Mouse (Mus musculus) hindbrain, embryonic 10.5 days (tissue): ENCODE data around the gene Krt12. TPM values are rescaled to one million over a fixed set of nuclear protein-coding genes. Genes with fewer than 3 reads are reported as not detected.

ENCODE experiments used
- DNase-seq: peaks from one replicate; pipeline ENCODE4 v3.0.0-alpha.2; 2017; ENCODE audit warnings: low spot score
- H3K27ac ChIP-seq: fragments of 300-500 bp; sonication (generic); 2 replicates; pipeline ENCODE4 v1.5.1; 2016; ENCODE audit warnings: mild to moderate bottlenecking, moderate library complexity
- H3K27me3 ChIP-seq: fragments of 300-500 bp; sonication (generic); 2 replicates; pipeline ENCODE4 v1.6.1; 2016; ENCODE audit warnings: mild to moderate bottlenecking; ENCODE audit not compliant: poor library complexity, insufficient read depth, severe bottlenecking
- H3K36me3 ChIP-seq: fragments of 300-500 bp; sonication (generic); 2 replicates; pipeline ENCODE4 v1.6.1; 2016; ENCODE audit warnings: mild to moderate bottlenecking, moderate library complexity
- H3K4me1 ChIP-seq: fragments of 300-500 bp; sonication (generic); replicated peaks from 2 replicates; pipeline ENCODE4 v1.6.1; 2016; ENCODE audit warnings: mild to moderate bottlenecking
- H3K4me3 ChIP-seq: fragments of 300-500 bp; sonication (generic); 2 replicates; pipeline ENCODE4 v1.5.1; 2016; ENCODE audit warnings: mild to moderate bottlenecking, moderate library complexity
- H3K9me3 ChIP-seq: fragments of 300-500 bp; sonication (generic); 2 replicates; pipeline ENCODE4 v1.6.1; 2016; ENCODE audit warnings: mild to moderate bottlenecking, moderate library complexity
- WGBS: fragments of 180-500 bp; shearing (Covaris S2); methylation state at CpG from one replicate; pipeline ENCODE4 v1.1.7; 2016; 5-methylcytosine and 5-hydroxymethylcytosine counted together
- polyA plus RNA-seq: library from polyadenylated mRNA; unstranded; fragments of >200 nt; fragmentation: Nextera tagmentation; extraction: Ambion mirVana; gene quantifications from 2 replicates; pipeline ENCODE4 v1.2.1, GENCODE M21; 2016

Krt12 gene
- 0.09 TPM in 1 of 2 replicates, not detected in the other for polyA plus RNA-seq

GRCm38 (mm10) chr11:99422159-99422558 lies at the start of gene Krt12:
Krt12 (minus strand) TSS chr11:99422259.
- H3K4me1 ChIP-seq: no peaks in the 10 kb centered on the region
- H3K27me3 ChIP-seq: 0 out of 2 replicates have a peak, but pooled peaks cover 3% of the 10 kb centered on the region
- 91% methylated on average over 10 of the region's 10 CpGs for WGBS
- H3K4me3 ChIP-seq: no peak within 1 kb of the TSS
- H3K27ac ChIP-seq: no peak within 1 kb of the TSS
- H3K9me3 ChIP-seq: no peaks in the 10 kb centered on the region
- DNase-seq: no peak
- no peaks in the 10 kb centered on the region for H3K36me3 ChIP-seq

- H3K27ac ChIP-seq: no peak overlapping the region
- no peak overlapping the region for H3K4me3 ChIP-seq
- no peaks in the 10 kb centered on the region for H3K36me3 ChIP-seq
- no peaks in the 10 kb centered on the region for H3K4me1 ChIP-seq
- WGBS: 85% methylated on average over 4 of the region's 4 CpGs
- no peaks in the 10 kb centered on the region for H3K27me3 ChIP-seq
- H3K9me3 ChIP-seq: no peaks in the 10 kb centered on the region
- DNase-seq: no peak
Measured at GRCm38 (mm10) chr11:99469228-99469627, 47.2 kb upstream of the Krt12 start.

DNA sequence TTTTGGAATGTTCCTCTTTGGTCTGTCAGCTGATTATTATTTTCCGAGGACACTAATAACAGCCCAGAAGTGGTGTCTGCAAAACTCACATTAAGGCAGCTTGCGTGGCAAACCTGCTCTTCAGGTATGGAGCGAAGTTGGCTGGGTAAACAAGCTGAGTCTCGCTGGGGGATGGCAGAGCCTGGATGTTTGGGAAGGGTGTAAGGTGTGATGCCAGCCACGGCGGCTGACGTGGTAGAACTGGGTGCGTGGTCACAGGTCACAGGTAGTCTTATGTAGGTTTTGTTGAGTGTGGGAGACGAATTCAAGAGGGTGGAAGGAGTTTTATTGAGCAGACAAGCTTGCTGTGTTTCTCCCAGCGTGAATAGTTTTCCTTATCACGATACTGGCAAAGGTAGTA lies 46.5 kb upstream of the Krt12 start:
- Histone ChIP-seq H3K9me3 (no peaks in the 10 kb centered on the region), H3K27ac (no peak overlapping the region), H3K27me3 (no peaks in the 10 kb centered on the region), H3K4me1 (no peaks in the 10 kb centered on the region), H3K36me3 (no peaks in the 10 kb centered on the region), H3K4me3 (no peak overlapping the region)
- 88% methylated on average over 11 of the region's 11 CpGs for WGBS
- no peak for DNase-seq

DNA sequence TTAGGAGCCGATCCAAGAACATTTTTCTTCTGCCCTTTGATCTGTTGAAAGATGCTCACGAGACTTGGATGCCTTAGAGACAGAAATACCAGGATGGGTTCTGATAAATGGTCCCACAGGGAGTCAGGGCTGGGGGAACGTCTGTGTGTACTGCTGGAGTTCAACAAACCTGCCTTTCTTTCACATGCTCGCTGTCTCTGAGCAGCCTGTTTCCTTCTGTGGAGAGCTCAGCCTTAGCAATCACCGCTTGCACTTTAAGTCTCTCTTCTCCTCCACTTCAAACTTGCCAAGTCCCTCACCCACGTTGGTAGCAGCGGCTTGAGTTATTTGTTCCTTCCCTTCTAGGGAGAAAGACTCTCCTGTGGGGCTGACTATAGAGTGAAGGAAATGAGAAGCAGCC lies 44.3 kb upstream of the Krt12 start:
- Histone ChIP-seq H3K27ac (no peak overlapping the region), H3K27me3 (no peaks in the 10 kb centered on the region), H3K36me3 (no peaks in the 10 kb centered on the region), H3K4me1 (no peaks in the 10 kb centered on the region), H3K9me3 (no peaks in the 10 kb centered on the region), H3K4me3 (no peak overlapping the region)
- no peak for DNase-seq
- 51% methylated on average over 7 of the region's 7 CpGs for WGBS

DNA sequence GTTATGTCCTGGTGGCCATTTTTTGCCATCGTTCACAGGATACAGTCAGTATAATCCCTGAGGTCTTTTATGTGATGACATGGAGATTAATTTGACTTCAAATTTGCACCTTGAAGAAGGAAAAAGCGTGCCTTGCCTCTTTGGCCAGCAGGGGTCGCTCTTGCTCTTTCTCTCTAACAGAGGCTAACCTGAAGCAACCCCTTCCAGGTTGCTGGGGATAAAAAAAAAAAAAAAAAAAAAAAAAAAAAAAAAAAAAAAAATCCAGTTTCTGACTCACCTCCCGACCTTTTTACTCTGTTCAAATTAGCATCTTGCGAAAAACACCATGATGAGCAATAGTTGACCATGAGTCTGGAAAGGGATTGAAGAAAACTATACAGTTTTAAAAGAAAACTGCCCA lies 42.8 kb upstream of the Krt12 start:
- no peaks in the 10 kb centered on the region for H3K27me3 ChIP-seq
- H3K4me3 ChIP-seq: no peak overlapping the region
- no peaks in the 10 kb centered on the region for H3K9me3 ChIP-seq
- H3K4me1 ChIP-seq: no peaks in the 10 kb centered on the region
- DNase-seq: peak; percentile 83
- WGBS: 7% methylated on average over 5 of the region's 5 CpGs
- H3K36me3 ChIP-seq: no peaks in the 10 kb centered on the region
- no peak overlapping the region for H3K27ac ChIP-seq

DNA sequence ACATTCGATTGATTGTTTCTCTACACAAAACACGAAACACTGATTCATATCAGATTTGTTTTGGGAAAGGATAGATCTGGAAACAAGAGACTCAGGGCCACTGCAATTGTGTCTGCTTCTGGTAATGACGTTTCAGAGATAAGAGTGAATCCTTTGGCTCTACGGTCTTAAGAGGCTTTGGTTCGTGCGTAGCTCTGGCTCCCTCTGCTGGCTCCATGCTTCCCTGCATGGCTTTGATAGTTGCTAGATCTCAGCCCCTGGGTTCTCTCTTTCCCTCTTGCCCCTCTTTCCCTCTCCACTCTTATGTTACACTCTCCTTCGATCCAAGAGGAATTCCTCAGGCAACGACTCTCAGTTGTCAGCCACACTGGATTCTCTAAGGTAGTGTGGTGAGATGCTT lies 41.1 kb upstream of the Krt12 start:
- Histone ChIP-seq H3K27ac (no peak overlapping the region), H3K4me1 (no peaks in the 10 kb centered on the region), H3K9me3 (no peaks in the 10 kb centered on the region), H3K4me3 (no peak overlapping the region), H3K27me3 (no peaks in the 10 kb centered on the region), H3K36me3 (no peaks in the 10 kb centered on the region)
- peak; percentile 72 for DNase-seq
- 16% methylated on average over 8 of the region's 8 CpGs for WGBS

GRCm38 (mm10) chr11:99461736-99462135 lies 39.7 kb upstream of the Krt12 start:
- Histone ChIP-seq H3K27me3 (no peaks in the 10 kb centered on the region), H3K9me3 (no peaks in the 10 kb centered on the region), H3K27ac (no peak overlapping the region), H3K4me3 (no peak overlapping the region), H3K36me3 (no peaks in the 10 kb centered on the region), H3K4me1 (no peaks in the 10 kb centered on the region)
- WGBS: 68% methylated on average over 7 of the region's 7 CpGs
- DNase-seq: no peak

DNA sequence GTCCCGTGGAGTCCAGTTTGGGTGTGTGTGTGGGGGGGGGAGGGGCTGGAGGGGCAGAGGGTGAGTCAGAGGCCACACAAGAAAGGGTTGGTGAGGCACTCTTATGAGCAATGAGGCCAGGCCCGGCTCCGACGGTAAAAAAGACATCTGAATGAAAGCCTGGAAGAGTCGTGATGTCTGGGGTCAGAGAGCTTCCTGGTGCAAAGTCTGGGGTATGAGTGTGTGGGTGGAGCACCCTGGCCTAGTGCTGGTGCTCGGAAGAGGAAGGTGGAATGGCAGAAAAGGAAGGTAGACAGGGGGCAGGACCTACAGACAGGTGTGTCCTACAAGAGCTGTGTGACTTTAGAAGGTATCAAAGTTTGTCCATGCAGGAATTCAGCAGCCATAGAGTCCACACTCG lies 36.8 kb upstream of the Krt12 start:
- no peak for DNase-seq
- no peaks in the 10 kb centered on the region for H3K4me1 ChIP-seq
- no peaks in the 10 kb centered on the region for H3K27me3 ChIP-seq
- H3K9me3 ChIP-seq: no peaks in the 10 kb centered on the region
- WGBS: 69% methylated on average over 7 of the region's 7 CpGs
- H3K27ac ChIP-seq: no peak overlapping the region
- H3K4me3 ChIP-seq: no peak overlapping the region
- no peaks in the 10 kb centered on the region for H3K36me3 ChIP-seq

DNA sequence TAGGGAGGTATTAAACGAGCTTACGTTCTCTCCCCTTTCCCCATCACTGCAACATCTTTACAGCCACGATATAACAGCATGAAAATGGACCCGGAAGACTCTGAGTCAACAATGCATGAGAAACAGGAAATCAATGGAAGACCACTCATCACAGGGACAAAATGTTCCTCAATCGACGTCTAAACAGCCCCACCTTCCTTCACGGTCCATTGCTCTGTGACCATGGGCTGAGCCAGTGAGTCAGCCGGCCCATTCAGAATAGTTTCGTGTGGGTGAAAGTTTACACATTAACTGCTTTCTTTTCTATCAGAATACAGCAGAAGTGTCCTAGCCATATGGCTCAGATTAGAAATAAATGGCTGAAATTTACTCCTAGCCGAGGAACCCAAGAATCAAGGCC lies 32.7 kb upstream of the Krt12 start:
- Histone ChIP-seq H3K4me1 (no peaks in the 10 kb centered on the region), H3K27ac (no peak overlapping the region), H3K4me3 (no peak overlapping the region), H3K36me3 (no peaks in the 10 kb centered on the region), H3K27me3 (no peaks in the 10 kb centered on the region), H3K9me3 (no peaks in the 10 kb centered on the region)
- WGBS: 61% methylated on average over 10 of the region's 10 CpGs
- no peak for DNase-seq

DNA sequence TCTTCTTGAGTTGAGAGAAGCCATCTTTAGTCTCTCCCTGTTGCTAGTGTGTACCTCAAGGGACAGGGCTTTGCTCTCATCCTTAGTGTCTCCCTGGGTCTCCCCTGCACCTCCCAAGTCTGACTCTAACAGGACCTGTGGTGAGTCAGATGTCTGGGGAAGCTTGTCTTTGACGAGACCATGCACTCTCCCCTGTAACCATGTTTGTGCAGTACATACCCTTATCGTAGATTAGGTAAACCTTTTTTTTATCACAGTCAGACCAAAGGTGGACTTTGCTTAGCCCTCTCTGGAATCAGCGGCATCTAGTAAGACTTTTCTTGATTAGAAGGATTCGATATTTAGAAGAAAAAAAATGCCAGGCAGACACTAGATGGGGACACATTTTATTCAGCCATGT lies 32.0 kb upstream of the Krt12 start:
- WGBS: 89% methylated on average over 4 of the region's 4 CpGs
- H3K27ac ChIP-seq: no peak overlapping the region
- H3K4me3 ChIP-seq: no peak overlapping the region
- H3K36me3 ChIP-seq: no peaks in the 10 kb centered on the region
- no peaks in the 10 kb centered on the region for H3K4me1 ChIP-seq
- H3K27me3 ChIP-seq: no peaks in the 10 kb centered on the region
- H3K9me3 ChIP-seq: no peaks in the 10 kb centered on the region
- DNase-seq: no peak

GRCm38 (mm10) chr11:99448769-99449168 lies 26.7 kb upstream of the Krt12 start:
- WGBS: 75% methylated on average over 2 of the region's 2 CpGs
- no peak overlapping the region for H3K27ac ChIP-seq
- no peaks in the 10 kb centered on the region for H3K36me3 ChIP-seq
- H3K9me3 ChIP-seq: no peaks in the 10 kb centered on the region
- DNase-seq: no peak
- H3K27me3 ChIP-seq: no peaks in the 10 kb centered on the region
- no peaks in the 10 kb centered on the region for H3K4me1 ChIP-seq
- no peak overlapping the region for H3K4me3 ChIP-seq

DNA sequence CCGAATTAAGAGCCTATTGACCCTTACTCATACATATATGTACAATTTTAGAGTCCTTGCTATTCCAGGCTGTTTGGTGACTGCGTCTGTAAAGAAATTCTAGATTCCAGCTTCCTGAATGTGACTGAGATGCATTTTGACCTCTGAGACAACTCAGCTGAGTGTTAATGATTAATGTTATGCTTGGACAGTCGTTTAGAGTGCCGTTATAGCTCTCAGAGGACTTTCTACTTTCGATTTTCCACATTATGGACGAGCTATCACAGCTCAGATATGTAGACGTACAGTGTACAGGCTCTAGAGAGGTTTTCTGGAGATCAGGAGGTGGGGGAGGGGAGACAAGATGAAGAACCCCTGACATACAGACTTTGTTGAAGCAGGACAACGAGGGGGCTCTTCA lies 19.2 kb upstream of the Krt12 start:
- DNase-seq: no peak
- H3K27me3 ChIP-seq: no peaks in the 10 kb centered on the region
- WGBS: 74% methylated on average over 8 of the region's 8 CpGs
- no peak overlapping the region for H3K4me3 ChIP-seq
- no peaks in the 10 kb centered on the region for H3K9me3 ChIP-seq
- H3K36me3 ChIP-seq: no peaks in the 10 kb centered on the region
- H3K27ac ChIP-seq: no peak overlapping the region
- 0 out of 2 replicates have a peak, but pooled peaks cover 4% of the 10 kb centered on the region for H3K4me1 ChIP-seq

- DNase-seq: no peak
- Histone ChIP-seq H3K4me1 (0 out of 2 replicates have a peak, but pooled peaks cover 4% of the 10 kb centered on the region), H3K36me3 (no peaks in the 10 kb centered on the region), H3K4me3 (no peak overlapping the region), H3K27ac (no peak overlapping the region), H3K27me3 (no peaks in the 10 kb centered on the region), H3K9me3 (no peaks in the 10 kb centered on the region)
- WGBS: 74% methylated on average over 10 of the region's 10 CpGs
Measured at GRCm38 (mm10) chr11:99439465-99439864, 17.4 kb upstream of the Krt12 start.

DNA sequence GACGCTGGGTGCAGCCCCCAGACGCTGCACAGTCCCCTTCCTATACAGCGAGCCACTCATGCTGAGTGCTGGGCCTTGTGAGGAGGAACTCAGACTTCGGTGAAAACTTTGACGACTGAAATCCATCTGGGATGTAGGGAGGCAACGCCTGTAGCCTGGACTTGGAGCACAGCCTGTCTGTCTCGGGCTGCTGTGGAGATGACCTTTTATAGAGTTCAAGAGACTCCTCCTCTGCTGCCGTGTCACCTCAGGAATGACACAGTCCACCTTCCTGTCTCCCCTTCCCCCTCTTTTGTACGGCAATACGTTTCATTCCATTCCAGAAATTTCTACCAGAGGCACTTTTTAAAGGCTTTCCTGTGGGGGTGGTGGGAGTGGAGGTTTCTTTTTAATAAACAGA lies 15.9 kb upstream of the Krt12 start, which contains the start of gene Krt20:
TSS of gene Krt20 (minus strand) at position 179 of the 400 bp plus-strand sequence.
- H3K9me3 ChIP-seq: no peaks in the 10 kb centered on the region
- no peak for DNase-seq
- no peak within 1 kb of the TSS for H3K4me3 ChIP-seq
- WGBS: 62% methylated on average over 10 of the region's 10 CpGs
- H3K27me3 ChIP-seq: no peaks in the 10 kb centered on the region
- H3K4me1 ChIP-seq: 0 out of 2 replicates have a peak, but pooled peaks cover 4% of the 10 kb centered on the region
- H3K36me3 ChIP-seq: no peaks in the 10 kb centered on the region
- no peak within 1 kb of the TSS for H3K27ac ChIP-seq
